Mouse (Mus musculus): ENCODE data around the gene Abtb1. TPM values are rescaled to one million over a fixed set of nuclear protein-coding genes. Genes with fewer than 3 reads are reported as not detected.

Abtb1 gene
- total and polyA plus RNA-seq, 2 experiments from 2014 or later: 31.5 to 78.9 TPM

DNA sequence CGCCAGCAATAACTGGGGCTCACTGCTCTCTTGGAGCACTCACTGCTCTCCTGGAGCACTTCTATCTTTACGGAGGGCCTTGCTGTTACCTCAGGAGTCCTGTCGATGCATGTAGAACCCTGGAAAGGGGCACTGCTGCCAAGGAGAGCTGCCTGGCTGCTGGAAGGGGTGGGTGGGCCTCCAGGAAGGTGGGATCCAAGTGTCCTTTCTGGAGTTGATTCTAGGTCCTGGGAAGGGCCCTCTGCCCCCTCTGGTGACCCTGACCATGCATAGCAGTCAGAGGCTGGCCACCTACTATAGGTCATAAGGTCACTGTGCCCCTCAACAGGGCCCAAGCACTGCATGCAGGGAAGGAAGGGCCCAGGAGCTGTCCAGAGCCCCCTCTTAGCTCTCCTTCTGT lies 14.8 kb downstream of the Abtb1 start:
- Histone ChIP-seq H3K4me3 (ENCODE audit: low read length) (no peak overlapping the region), H3K27ac (peak overlapping the region; percentile 64; the same call in 1 of the 2 replicates), H3K9me3 (ENCODE audit: low read length) (no peaks in the 10 kb centered on the region), H3K4me1 (ENCODE audit: insufficient read depth, low read length) (peaks cover 11% of the 10 kb centered on the region), H3K27me3 (ENCODE audit: insufficient read depth, low read length) (0 out of 2 replicates have a peak, but pooled peaks cover 4% of the 10 kb centered on the region), H3K36me3 (ENCODE audit: insufficient read depth, low read length) (no peaks in the 10 kb centered on the region), H3K4me2 (ENCODE audit: low read depth, low read length) (no peak overlapping the region), H3K9ac (replicated peaks; ENCODE audit: low read length) (no peak overlapping the region)
- DNase-seq (ENCODE audit: low spot score): no peak
- no peak for ATAC-seq
- TF ChIP-seq CTCF (IDR thresholded peaks at IDR 0.05; ENCODE audit: low read depth): no peak
- 47% methylated on average over 3 of the region's 3 CpGs for WGBS

DNA sequence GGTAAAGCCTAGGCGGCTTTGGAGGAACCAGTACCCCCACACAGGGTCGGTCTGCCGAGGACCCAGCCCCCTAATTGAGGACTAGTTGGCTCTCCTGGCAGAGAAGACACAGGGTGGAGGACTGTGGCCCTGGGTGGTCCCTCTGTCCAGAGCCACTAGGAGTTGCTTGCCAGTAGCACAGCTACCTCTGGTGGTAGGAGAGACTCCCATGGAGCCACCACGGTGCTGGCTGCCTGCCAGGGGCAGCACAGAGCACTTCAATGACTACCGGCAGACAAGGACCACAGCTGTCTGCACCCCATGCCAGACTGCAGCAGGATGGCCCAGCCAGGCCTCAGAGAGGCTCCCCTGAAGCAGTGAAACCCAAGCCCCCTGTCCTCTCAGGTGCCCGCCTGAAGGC lies 15.2 kb downstream of the Abtb1 start:
- Histone ChIP-seq H3K27ac (peak overlapping the region; percentile 64; the same call in 1 of the 2 replicates), H3K4me1 (ENCODE audit: insufficient read depth, low read length) (peaks cover 11% of the 10 kb centered on the region), H3K27me3 (ENCODE audit: insufficient read depth, low read length) (0 out of 2 replicates have a peak, but pooled peaks cover 4% of the 10 kb centered on the region), H3K4me2 (ENCODE audit: low read depth, low read length) (no peak overlapping the region), H3K36me3 (ENCODE audit: insufficient read depth, low read length) (no peaks in the 10 kb centered on the region), H3K9me3 (ENCODE audit: low read length) (no peaks in the 10 kb centered on the region), H3K9ac (replicated peaks; ENCODE audit: low read length) (no peak overlapping the region), H3K4me3 (ENCODE audit: low read length) (no peak overlapping the region)
- TF ChIP-seq CTCF (IDR thresholded peaks at IDR 0.05; ENCODE audit: low read depth): peak; percentile 74
- ATAC-seq (peak; percentile 38), DNase-seq (ENCODE audit: low spot score) (peak; percentile 87)
- WGBS: 34% methylated on average over 6 of the region's 6 CpGs

DNA sequence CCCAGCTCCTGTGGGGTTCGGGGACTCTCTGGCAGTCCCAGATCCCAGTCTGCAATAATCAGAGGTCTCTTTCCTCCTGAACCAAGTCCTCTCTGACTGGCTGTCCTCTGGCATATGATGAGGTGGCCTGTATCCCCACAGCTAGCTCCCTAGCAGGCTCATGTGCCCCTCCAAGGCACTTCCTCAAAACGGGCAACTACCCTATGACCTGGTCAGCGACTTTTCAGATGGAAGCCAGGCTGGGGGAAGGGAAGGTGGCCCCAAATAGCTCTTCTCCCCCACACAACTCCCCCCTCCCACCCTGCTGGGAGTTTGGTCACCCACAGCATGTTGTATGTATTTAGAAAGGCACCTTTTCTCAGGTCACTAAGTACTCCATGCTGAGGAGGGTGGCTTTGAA lies 15.7 kb downstream of the Abtb1 start:
- DNase-seq (ENCODE audit: low spot score): no peak
- H3K9me3 ChIP-seq (ENCODE audit: low read length): no peaks in the 10 kb centered on the region
- ATAC-seq: no peak
- no peak overlapping the region for H3K9ac ChIP-seq (replicated peaks; ENCODE audit: low read length)
- H3K4me2 ChIP-seq (ENCODE audit: low read depth, low read length): no peak overlapping the region
- no peaks in the 10 kb centered on the region for H3K36me3 ChIP-seq (ENCODE audit: insufficient read depth, low read length)
- TF ChIP-seq CTCF (IDR thresholded peaks at IDR 0.05; ENCODE audit: low read depth): no peak
- no peak overlapping the region for H3K4me3 ChIP-seq (ENCODE audit: low read length)
- WGBS: 67% methylated on average over 3 of the region's 3 CpGs
- peaks cover 11% of the 10 kb centered on the region for H3K4me1 ChIP-seq (ENCODE audit: insufficient read depth, low read length)
- H3K27ac ChIP-seq: no peak overlapping the region
- 0 out of 2 replicates have a peak, but pooled peaks cover 4% of the 10 kb centered on the region for H3K27me3 ChIP-seq (ENCODE audit: insufficient read depth, low read length)

DNA sequence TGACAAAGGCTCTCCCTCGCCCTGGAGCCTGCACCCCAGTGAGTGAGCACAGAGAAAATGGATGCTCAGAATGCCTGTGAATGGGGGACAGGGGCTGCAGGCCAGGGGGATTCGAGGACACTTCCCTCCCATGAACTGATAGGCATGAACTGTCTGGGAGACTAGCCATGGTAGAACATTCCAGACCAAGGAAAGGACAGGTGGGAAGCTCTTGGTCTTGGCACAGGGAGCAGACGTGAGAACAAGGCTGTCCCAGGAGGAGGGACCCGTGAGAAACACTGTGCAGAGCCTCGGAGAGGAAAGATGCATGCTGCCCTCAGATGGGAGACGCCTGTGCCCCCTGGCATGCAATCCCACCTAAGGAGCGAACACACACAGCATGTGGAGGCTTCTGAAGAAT lies 17.6 kb downstream of the Abtb1 start:
- Histone ChIP-seq H3K4me1 (ENCODE audit: insufficient read depth, low read length) (peaks cover 11% of the 10 kb centered on the region), H3K4me2 (ENCODE audit: low read depth, low read length) (no peak overlapping the region), H3K27ac (no peak overlapping the region), H3K9ac (replicated peaks; ENCODE audit: low read length) (no peak overlapping the region), H3K9me3 (ENCODE audit: low read length) (no peaks in the 10 kb centered on the region), H3K36me3 (ENCODE audit: insufficient read depth, low read length) (no peaks in the 10 kb centered on the region), H3K27me3 (ENCODE audit: insufficient read depth, low read length) (no peaks in the 10 kb centered on the region), H3K4me3 (ENCODE audit: low read length) (no peak overlapping the region)
- DNase-seq (ENCODE audit: low spot score): no peak
- no peak for TF ChIP-seq CTCF (IDR thresholded peaks at IDR 0.05; ENCODE audit: low read depth)
- no peak for ATAC-seq
- WGBS: 48% methylated on average over 7 of the region's 7 CpGs

DNA sequence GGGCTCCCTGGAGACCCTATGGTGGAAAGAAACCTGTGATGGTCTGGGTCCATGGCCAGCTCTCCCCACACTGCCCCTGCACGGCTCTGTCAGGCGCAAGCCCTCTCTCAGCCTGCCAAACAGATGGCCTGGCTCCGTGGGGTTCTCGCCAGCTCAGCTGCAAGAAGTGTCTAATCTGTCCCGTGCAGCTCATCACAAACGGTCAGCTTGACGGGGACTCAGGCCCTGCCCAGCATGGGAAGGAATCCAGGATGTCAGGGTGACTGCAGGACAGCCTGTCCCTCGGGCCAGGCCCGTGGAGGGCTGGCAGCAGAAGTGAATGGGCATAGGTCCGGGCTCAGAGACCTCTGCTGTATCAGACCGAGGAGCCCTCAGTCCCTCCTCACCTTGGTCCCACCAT lies 19.9 kb downstream of the Abtb1 start:
- Histone ChIP-seq H3K4me1 (ENCODE audit: insufficient read depth, low read length) (peaks cover 2% of the 10 kb centered on the region), H3K36me3 (ENCODE audit: insufficient read depth, low read length) (no peaks in the 10 kb centered on the region), H3K27me3 (ENCODE audit: insufficient read depth, low read length) (no peaks in the 10 kb centered on the region), H3K4me2 (ENCODE audit: low read depth, low read length) (no peak overlapping the region), H3K9ac (replicated peaks; ENCODE audit: low read length) (no peak overlapping the region), H3K9me3 (ENCODE audit: low read length) (no peaks in the 10 kb centered on the region), H3K4me3 (ENCODE audit: low read length) (no peak overlapping the region), H3K27ac (peak overlapping the region; percentile 5; the same call in 1 of the 2 replicates)
- 42% methylated on average over 11 of the region's 11 CpGs for WGBS
- peak; percentile 72 for ATAC-seq
- TF ChIP-seq CTCF (IDR thresholded peaks at IDR 0.05; ENCODE audit: low read depth): no peak
- peak; percentile 72 for DNase-seq (ENCODE audit: low spot score)

DNA sequence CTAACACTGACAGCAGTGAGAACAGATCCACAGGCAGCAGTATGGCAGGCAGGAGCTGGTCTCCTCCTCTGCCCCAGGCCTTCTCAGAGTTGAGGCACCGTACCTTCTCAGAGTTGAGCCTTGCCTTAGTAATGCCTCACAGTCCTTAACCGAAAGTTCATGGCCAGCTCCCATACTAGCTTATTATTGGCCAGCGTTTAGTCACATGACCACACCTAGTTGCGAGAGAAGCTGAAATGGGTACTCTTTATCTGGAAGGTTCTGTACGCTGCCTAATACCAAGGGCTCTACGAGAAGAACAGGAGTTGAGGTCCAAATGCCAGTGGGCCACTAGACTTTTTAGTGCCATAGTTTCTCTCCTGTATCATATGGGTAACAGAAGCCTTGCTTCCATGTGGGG lies 20.5 kb downstream of the Abtb1 start:
- Histone ChIP-seq H3K9ac (replicated peaks; ENCODE audit: low read length) (no peak overlapping the region), H3K4me1 (ENCODE audit: insufficient read depth, low read length) (no peaks in the 10 kb centered on the region; the same call in 1 of the 2 replicates), H3K4me3 (ENCODE audit: low read length) (no peak overlapping the region), H3K27me3 (ENCODE audit: insufficient read depth, low read length) (no peaks in the 10 kb centered on the region), H3K36me3 (ENCODE audit: insufficient read depth, low read length) (no peaks in the 10 kb centered on the region), H3K9me3 (ENCODE audit: low read length) (no peaks in the 10 kb centered on the region), H3K27ac (peak overlapping the region; percentile 5; the same call in 1 of the 2 replicates), H3K4me2 (ENCODE audit: low read depth, low read length) (no peak overlapping the region)
- 92% methylated on average over 6 of the region's 6 CpGs for WGBS
- no peak for ATAC-seq
- no peak for DNase-seq (ENCODE audit: low spot score)
- TF ChIP-seq CTCF (IDR thresholded peaks at IDR 0.05; ENCODE audit: low read depth): no peak

DNA sequence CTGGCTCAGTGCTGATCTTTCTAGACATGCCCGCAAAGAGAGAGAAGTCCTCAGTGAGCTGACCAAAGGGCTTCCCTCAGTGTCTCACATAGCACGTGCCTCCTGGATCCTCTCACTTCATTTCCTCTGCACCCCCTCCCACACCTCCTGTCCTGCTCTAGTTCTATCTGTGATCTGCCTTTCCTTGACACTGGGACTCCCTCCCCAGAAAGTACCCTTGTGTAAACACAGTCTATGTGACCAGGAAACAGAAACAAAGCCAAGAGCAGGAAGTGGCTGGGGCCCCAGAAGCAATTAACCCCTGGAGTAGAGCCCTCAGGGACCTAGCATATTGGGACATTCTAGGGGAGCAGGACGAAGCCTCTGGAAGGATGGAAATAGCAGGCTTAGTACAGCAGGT lies 20.9 kb downstream of the Abtb1 start:
- Histone ChIP-seq H3K9me3 (ENCODE audit: low read length) (no peaks in the 10 kb centered on the region), H3K4me1 (ENCODE audit: insufficient read depth, low read length) (no peaks in the 10 kb centered on the region; the same call in 1 of the 2 replicates), H3K4me2 (ENCODE audit: low read depth, low read length) (no peak overlapping the region), H3K27ac (no peak overlapping the region), H3K27me3 (ENCODE audit: insufficient read depth, low read length) (no peaks in the 10 kb centered on the region), H3K4me3 (ENCODE audit: low read length) (no peak overlapping the region), H3K9ac (replicated peaks; ENCODE audit: low read length) (no peak overlapping the region), H3K36me3 (ENCODE audit: insufficient read depth, low read length) (no peaks in the 10 kb centered on the region)
- DNase-seq (ENCODE audit: low spot score) (no peak), ATAC-seq (no peak)
- WGBS: 56% methylated on average over 3 of the region's 3 CpGs
- no peak for TF ChIP-seq CTCF (IDR thresholded peaks at IDR 0.05; ENCODE audit: low read depth)
